Mouse (Mus musculus) myocyte (in vitro differentiated cells): ENCODE data around the gene E2f6. TPM values are rescaled to one million over a fixed set of nuclear protein-coding genes. Genes with fewer than 3 reads are reported as not detected.

Source experiments
- H3K27me3 ChIP-seq: one replicate; pipeline ENCODE4 v1.6.1; 2011; ENCODE audit not compliant: control insufficient read depth, insufficient read depth, insufficient read length
- H3K36me3 ChIP-seq: one replicate; pipeline ENCODE4 v1.6.1; 2011; ENCODE audit not compliant: control insufficient read depth, insufficient read depth
- H3K4me2 ChIP-seq: one replicate; pipeline ENCODE4 v1.6.1; 2011; ENCODE audit warnings: low read depth, control low read depth
- H3K4me3 ChIP-seq: one replicate; pipeline ENCODE4 v1.5.1; 2011; ENCODE audit warnings: mild to moderate bottlenecking, control low read depth, moderate library complexity
- H3K79me2 ChIP-seq: one replicate; pipeline ENCODE4 v1.6.1; 2011; ENCODE audit not compliant: control insufficient read depth, insufficient read depth
- H3ac ChIP-seq: one replicate; pipeline ENCODE4 v1.6.1; 2011; ENCODE audit not compliant: control insufficient read depth, insufficient read length
- CEBPB ChIP-seq: IDR thresholded peaks from 2 replicates; pipeline ENCODE4 v1.6.1; 2011; ENCODE audit warnings: mild to moderate bottlenecking, moderate library complexity; ENCODE audit not compliant: poor library complexity, insufficient read depth, severe bottlenecking
- E2F4 ChIP-seq: IDR thresholded peaks from one replicate; pipeline ENCODE4 v1.6.1; 2011; ENCODE audit warnings: mild to moderate bottlenecking, control low read depth, moderate library complexity; ENCODE audit not compliant: insufficient read depth
- MAX ChIP-seq: IDR thresholded peaks from one replicate; pipeline ENCODE4 v1.6.1; 2011; ENCODE audit warnings: low read depth, mild to moderate bottlenecking, control low read depth
- MYOD1 ChIP-seq, 3 experiments: IDR thresholded peaks; one replicate each; pipeline ENCODE4 v1.6.1; 2011; ENCODE audit warnings: control low read depth in 2 of 3, low read depth in 2 of 3, mild to moderate bottlenecking in 2 of 3, moderate library complexity in 1 of 3; ENCODE audit not compliant: insufficient read length in 2 of 3, control insufficient read depth in 1 of 3
- MYOG ChIP-seq, 3 experiments: IDR thresholded peaks; one replicate each; pipeline ENCODE4 v1.6.1; 2011; ENCODE audit warnings: control low read depth in 2 of 3, low read depth in 2 of 3, mild to moderate bottlenecking in 2 of 3; ENCODE audit not compliant: insufficient read length in 2 of 3, control insufficient read depth in 1 of 3, insufficient read depth in 1 of 3
- POLR2A ChIP-seq: IDR thresholded peaks from one replicate; pipeline ENCODE4 v1.6.1; 2011; ENCODE audit warnings: low read depth, mild to moderate bottlenecking, control low read depth, moderate library complexity; ENCODE audit not compliant: insufficient read length
- POLR2AphosphoS2 ChIP-seq: IDR thresholded peaks from one replicate; pipeline ENCODE4 v1.6.1; 2011; ENCODE audit warnings: low read depth, control low read depth; ENCODE audit not compliant: insufficient read length
- REST ChIP-seq: IDR thresholded peaks from one replicate; pipeline ENCODE4 v1.6.1; 2011; ENCODE audit warnings: mild to moderate bottlenecking, control low read depth, moderate library complexity; ENCODE audit not compliant: insufficient read depth, insufficient read length
- SRF ChIP-seq: IDR thresholded peaks from one replicate; pipeline ENCODE4 v1.6.1; 2011; ENCODE audit warnings: low read depth; ENCODE audit not compliant: control insufficient read depth, insufficient read length
- TCF12 ChIP-seq: IDR thresholded peaks from one replicate; pipeline ENCODE4 v1.6.1; 2011; ENCODE audit warnings: mild to moderate bottlenecking, control low read depth; ENCODE audit not compliant: poor library complexity, insufficient read depth, severe bottlenecking
- TCF3 ChIP-seq: IDR thresholded peaks from one replicate; pipeline ENCODE4 v1.6.1; 2011; ENCODE audit warnings: low read depth, control low read depth; ENCODE audit not compliant: insufficient read length
- USF1 ChIP-seq: IDR thresholded peaks from one replicate; pipeline ENCODE4 v1.6.1; 2011; ENCODE audit warnings: low read depth, mild to moderate bottlenecking, control low read depth, moderate library complexity
- polyA plus RNA-seq: library from polyadenylated mRNA; unstranded; fragments of >200 nt; fragmentation: generic; extraction: Trizol; gene quantifications from one replicate; pipeline ENCODE4 v1.2.1, GENCODE M21; 2012; ENCODE audit warnings: missing spikeins

E2f6 gene
- polyA plus RNA-seq, 1 experiment: 16.2 TPM

GRCm38 (mm10) chr12:16868618-16869017, 57.9 kb downstream of the E2f6 start:
- no peaks in the 10 kb centered on the region for H3K36me3 ChIP-seq
- no peak overlapping the region for H3K4me2 ChIP-seq
- H3K27me3 ChIP-seq: no peaks in the 10 kb centered on the region
- H3K4me3 ChIP-seq: no peak overlapping the region
- no peak for TF ChIP-seq MYOD1 (IDR thresholded peaks at IDR 0.05; ENCODE audit: control insufficient read depth in 1 of 3, insufficient read length in 2 of 3, low read depth in 2 of 3)
- no peak for TF ChIP-seq POLR2A
- TF ChIP-seq POLR2AphosphoS2: no peak
- no peak for TF ChIP-seq USF1
- TF ChIP-seq REST: no peak
- TF ChIP-seq MAX: no peak
- TF ChIP-seq TCF12: no peak
- TF ChIP-seq MYOG (IDR thresholded peaks at IDR 0.05; ENCODE audit: control insufficient read depth in 1 of 3, insufficient read depth in 1 of 3, insufficient read length in 2 of 3, low read depth in 2 of 3): no peak
- TF ChIP-seq E2F4: no peak
- no peak for TF ChIP-seq TCF3
- no peak for TF ChIP-seq SRF
- no peak for TF ChIP-seq CEBPB
- no peaks in the 10 kb centered on the region for H3K79me2 ChIP-seq
- no peak overlapping the region for H3ac ChIP-seq

DNA sequence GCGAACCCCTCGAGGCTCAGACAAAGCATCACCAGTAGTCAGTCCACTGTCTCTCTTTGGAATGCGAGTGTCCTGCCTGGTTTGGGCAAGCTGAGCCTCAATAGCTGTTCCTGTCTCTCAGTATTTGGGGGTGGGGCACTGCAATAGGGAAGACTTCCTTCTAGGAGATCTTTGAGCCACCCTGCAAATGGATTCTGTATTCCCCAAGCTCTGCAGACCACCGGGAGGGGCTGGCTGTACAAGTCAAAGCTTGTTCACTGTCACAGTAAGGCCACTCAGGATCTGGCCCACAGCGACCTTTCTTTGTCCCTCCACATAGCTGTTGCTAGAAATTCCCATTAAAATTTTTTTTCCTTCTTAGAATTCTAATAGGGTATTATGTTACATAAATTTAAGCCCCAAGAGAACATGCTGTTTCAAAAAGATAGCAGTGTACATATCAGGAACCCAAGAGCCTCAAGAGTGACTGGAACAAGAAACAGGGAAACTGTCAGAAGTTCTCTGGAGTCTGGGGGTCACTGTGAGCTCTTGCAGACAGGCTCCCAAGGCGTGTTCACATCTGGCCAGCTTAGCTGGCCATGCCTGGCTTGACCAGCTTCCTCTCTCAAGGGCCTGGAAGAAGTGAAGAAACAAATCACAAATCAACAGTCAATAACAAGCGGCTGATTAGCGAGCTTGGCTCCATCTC, 58.5 kb downstream of the E2f6 start:
- Histone ChIP-seq H3K36me3 (no peaks in the 10 kb centered on the region), H3K4me2 (peak overlapping the region; percentile 80), H3ac (no peak overlapping the region), H3K79me2 (no peaks in the 10 kb centered on the region), H3K27me3 (no peaks in the 10 kb centered on the region), H3K4me3 (no peak overlapping the region)
- TF ChIP-seq TCF3 (no peak), CEBPB (no peak), MYOD1 (IDR thresholded peaks at IDR 0.05; ENCODE audit: control insufficient read depth in 1 of 3, insufficient read length in 2 of 3, low read depth in 2 of 3) (no peak), USF1 (no peak), SRF (no peak), MAX (no peak), MYOG (IDR thresholded peaks at IDR 0.05; ENCODE audit: control insufficient read depth in 1 of 3, insufficient read depth in 1 of 3, insufficient read length in 2 of 3, low read depth in 2 of 3) (no peak), E2F4 (no peak), POLR2AphosphoS2 (no peak), REST (no peak), POLR2A (no peak), TCF12 (no peak)

DNA sequence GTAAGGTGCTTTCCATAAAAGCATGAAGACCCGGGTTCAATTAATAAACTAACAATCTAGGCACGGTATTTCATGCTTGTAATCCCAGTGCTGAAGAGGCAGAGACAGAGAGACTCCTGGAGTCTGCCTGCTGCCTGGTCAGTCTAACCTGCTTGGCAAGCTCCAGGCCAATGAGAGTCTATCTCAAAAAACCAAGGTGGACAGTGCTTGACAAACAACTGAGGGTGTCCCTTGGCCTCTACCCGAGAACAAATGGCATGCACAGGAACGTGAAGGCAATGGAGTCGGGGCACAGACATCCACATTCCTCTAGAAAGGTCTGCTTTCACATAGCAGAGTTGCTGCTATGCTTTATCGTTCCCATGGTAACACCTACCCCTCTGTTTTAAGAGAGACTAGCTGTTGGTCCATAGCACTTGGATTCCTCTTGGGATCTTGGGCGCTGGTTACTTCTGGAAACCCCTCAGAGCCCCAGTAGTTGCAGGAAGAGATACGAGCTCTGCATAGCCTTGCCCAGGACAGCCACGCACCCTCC, 59.2 kb downstream of the E2f6 start:
- no peaks in the 10 kb centered on the region for H3K79me2 ChIP-seq
- no peak overlapping the region for H3K4me3 ChIP-seq
- no peaks in the 10 kb centered on the region for H3K27me3 ChIP-seq
- H3ac ChIP-seq: no peak overlapping the region
- TF ChIP-seq E2F4: no peak
- TF ChIP-seq POLR2AphosphoS2: no peak
- no peak for TF ChIP-seq CEBPB
- no peak for TF ChIP-seq TCF3
- TF ChIP-seq SRF: no peak
- no peak for TF ChIP-seq USF1
- no peak for TF ChIP-seq TCF12
- TF ChIP-seq POLR2A: no peak
- TF ChIP-seq MYOD1 (IDR thresholded peaks at IDR 0.05; ENCODE audit: control insufficient read depth in 1 of 3, insufficient read length in 2 of 3, low read depth in 2 of 3): no peak
- no peaks in the 10 kb centered on the region for H3K36me3 ChIP-seq
- peak overlapping the region; percentile 80 for H3K4me2 ChIP-seq

DNA sequence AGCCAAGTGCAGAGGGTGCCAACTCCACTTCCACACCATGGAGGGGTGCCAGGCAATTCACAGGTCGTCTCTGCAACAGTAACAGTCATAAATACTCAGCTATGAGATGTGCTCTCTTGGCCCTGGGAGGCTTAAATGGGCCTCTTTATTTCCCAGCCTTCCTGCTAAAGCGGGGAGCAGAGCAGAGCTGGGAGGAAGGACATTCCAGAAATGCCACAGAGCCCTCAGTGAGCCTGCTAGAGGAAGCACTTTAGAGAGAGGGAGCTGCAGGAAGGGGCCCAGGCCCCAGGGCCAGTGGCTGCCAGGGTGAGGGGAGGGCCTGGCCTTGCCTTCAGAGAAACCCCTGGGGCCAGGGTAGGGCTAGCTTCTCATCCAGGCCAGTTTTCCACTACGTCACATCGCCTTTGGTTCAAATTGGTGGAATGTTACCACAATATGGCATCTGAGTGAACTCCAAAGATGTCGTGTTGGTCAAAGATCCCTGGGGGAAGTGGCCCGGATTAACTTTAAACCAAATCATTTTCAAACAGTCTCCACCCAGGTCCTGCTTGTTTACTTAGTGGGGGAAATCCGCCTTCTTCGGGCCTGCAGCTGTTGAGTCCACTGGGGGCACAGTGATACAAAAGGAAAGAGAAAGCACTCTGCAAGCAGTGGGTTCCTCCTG, 59.8 kb downstream of the E2f6 start:
- Histone ChIP-seq H3K27me3 (no peaks in the 10 kb centered on the region), H3K4me3 (no peak overlapping the region), H3K36me3 (no peaks in the 10 kb centered on the region), H3K79me2 (no peaks in the 10 kb centered on the region), H3K4me2 (peak overlapping the region; percentile 80), H3ac (no peak overlapping the region)
- TF ChIP-seq E2F4: no peak
- no peak for TF ChIP-seq POLR2A
- no peak for TF ChIP-seq POLR2AphosphoS2
- no peak for TF ChIP-seq REST
- TF ChIP-seq CEBPB: no peak
- TF ChIP-seq TCF12: peak; percentile 18
- TF ChIP-seq MAX: no peak
- no peak for TF ChIP-seq USF1
- no peak for TF ChIP-seq SRF
- TF ChIP-seq TCF3: no peak
- TF ChIP-seq MYOD1 (IDR thresholded peaks at IDR 0.05; ENCODE audit: control insufficient read depth in 1 of 3, insufficient read length in 2 of 3, low read depth in 2 of 3): peak; percentile 25 to 72 (median 38)
- peak in 2 of 3 experiments; percentile 46 to 76 for TF ChIP-seq MYOG (IDR thresholded peaks at IDR 0.05; ENCODE audit: control insufficient read depth in 1 of 3, insufficient read depth in 1 of 3, insufficient read length in 2 of 3, low read depth in 2 of 3)
